Mouse (Mus musculus) bone marrow macrophage, adult 2 months (primary cell): ENCODE data around the gene Piwil4. TPM values are rescaled to one million over a fixed set of nuclear protein-coding genes. Genes with fewer than 3 reads are reported as not detected.

Source experiments
- H3K27ac ChIP-seq: 2 replicates; pipeline ENCODE4 v1.5.1; 2012; ENCODE audit warnings: low read depth, low read length; ENCODE audit not compliant: insufficient read depth
- H3K4me1 ChIP-seq: 2 replicates; pipeline ENCODE4 v1.6.1; 2012; ENCODE audit warnings: low read length; ENCODE audit not compliant: control insufficient read depth, insufficient read depth
- H3K4me3 ChIP-seq: 2 replicates; pipeline ENCODE4 v1.5.1; 2012; ENCODE audit warnings: mild to moderate bottlenecking, low read length, moderate library complexity; ENCODE audit not compliant: insufficient read depth
- CTCF ChIP-seq: IDR thresholded peaks from 2 replicates; pipeline ENCODE4 v1.5.1; 2012; ENCODE audit warnings: low read depth, mild to moderate bottlenecking, low read length, moderate library complexity
- polyA plus RNA-seq: library from polyadenylated mRNA; stranded (reverse); fragments of >200 nt; gene quantifications from 2 replicates; pipeline ENCODE4 v1.2.4, GENCODE M21; 2012; ENCODE audit not compliant: missing spikeins, insufficient read depth, insufficient read length

Gene Piwil4
- polyA plus RNA-seq, 1 experiment = not detected

DNA sequence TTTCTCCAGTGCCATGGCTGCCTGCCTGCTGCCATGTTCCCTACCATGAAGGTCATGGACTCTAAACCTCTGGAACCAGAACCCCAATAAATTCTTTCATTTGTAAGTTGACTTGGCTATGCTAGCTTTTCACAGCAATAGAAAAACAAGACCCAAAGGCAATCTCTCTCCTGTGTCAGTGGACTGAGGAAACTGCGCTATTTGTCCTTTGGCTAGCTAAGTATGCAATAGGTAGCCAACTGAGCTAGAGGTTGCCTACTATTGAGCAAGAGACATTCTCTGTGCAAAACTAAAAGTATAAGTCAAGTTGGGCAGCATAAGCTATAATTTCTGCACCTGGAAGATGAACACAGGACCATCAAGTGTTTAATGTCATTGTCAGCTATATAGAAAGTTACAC lies 93.9 kb downstream of the Piwil4 start:
- Histone ChIP-seq H3K4me3 (no peak overlapping the region), H3K4me1 (peaks cover 9% of the 10 kb centered on the region), H3K27ac (no peak overlapping the region)
- TF ChIP-seq CTCF = no peak

Other genes starting within 250 kb of the Piwil4 start
- gene Kdm4d, start 240.3 kb downstream of the Piwil4 start, polyA plus RNA-seq = not detected in 2 replicates
- gene Cwc15, start 240.1 kb downstream of the Piwil4 start, polyA plus RNA-seq = 189 and 192 TPM in 2 replicates
- gene Amotl1, start 95.7 kb downstream of the Piwil4 start, polyA plus RNA-seq = 0.37 and 0.46 TPM in 2 replicates
- 2.4 and 3.0 TPM in 2 replicates for gene Fut4, start 11.7 kb upstream of the Piwil4 start, polyA plus RNA-seq
- gene 1700012B09Rik, start 30.3 kb upstream of the Piwil4 start, polyA plus RNA-seq = not detected in 2 replicates
- gene Mre11a, start 43.9 kb upstream of the Piwil4 start, polyA plus RNA-seq = 22.0 and 25.2 TPM in 2 replicates
- gene Ankrd49, start 44.1 kb upstream of the Piwil4 start, polyA plus RNA-seq = 12.7 and 19.1 TPM in 2 replicates
- not detected in 2 replicates for gene Gpr83, start 119.5 kb upstream of the Piwil4 start, polyA plus RNA-seq
- not detected in 2 replicates for gene Izumo1r, start 163.2 kb upstream of the Piwil4 start, polyA plus RNA-seq